Mouse (Mus musculus) lung, postnatal 10 days (tissue): Measurements from ENCODE around the gene Olfr1269.

Experiments used
- DNase-seq: peaks from one replicate; pipeline ENCODE4 v3.0.0; 2021

The Olfr1269 gene

GRCm38 (mm10) chr2:90121312-90121711 is at the start of gene Olfr1269:
Gene Olfr1269, minus strand, starts transcription at chr2:90121412.
- no peak for DNase-seq

GRCm38 (mm10) chr2:90153916-90154315 is 32.7 kb upstream of the Olfr1269 start:
- DNase-seq = no peak

DNA sequence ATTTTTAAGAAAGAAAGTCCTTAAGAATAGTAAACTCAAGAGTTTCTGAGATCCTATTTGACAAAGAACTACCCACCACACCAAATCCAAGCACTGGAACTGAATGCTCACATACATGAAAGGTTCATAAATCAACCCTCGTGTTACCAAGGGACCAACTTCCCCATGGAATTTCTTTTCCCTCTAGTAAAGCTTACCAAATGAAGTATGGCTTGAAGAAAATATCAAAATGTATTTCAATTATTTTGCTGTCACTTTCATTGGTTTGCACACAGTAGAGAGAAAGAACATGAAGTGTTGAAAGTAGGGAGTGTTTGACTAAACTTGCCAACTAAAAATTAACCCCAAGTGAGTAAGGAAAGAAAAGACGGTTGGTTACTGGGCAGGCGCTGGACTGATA is 31.8 kb upstream of the Olfr1269 start, which contains the start of gene Olfr1270:
Olfr1270 (minus strand) TSS at position 101 of the 400 bp plus-strand sequence.
- DNase-seq = no peak

- no peak for DNase-seq
Observed at GRCm38 (mm10) chr2:90142196-90142595, 21.0 kb upstream of the Olfr1269 start, which contains the start of gene Olfr32. Gene Olfr32, minus strand, starts transcription at chr2:90142296.

GRCm38 (mm10) chr2:90070065-90070464 is 51.1 kb downstream of the Olfr1269 start:
- no peak for DNase-seq
